Mouse (Mus musculus): ENCODE measurements around the gene Enpp3.

The Enpp3 gene

DNA sequence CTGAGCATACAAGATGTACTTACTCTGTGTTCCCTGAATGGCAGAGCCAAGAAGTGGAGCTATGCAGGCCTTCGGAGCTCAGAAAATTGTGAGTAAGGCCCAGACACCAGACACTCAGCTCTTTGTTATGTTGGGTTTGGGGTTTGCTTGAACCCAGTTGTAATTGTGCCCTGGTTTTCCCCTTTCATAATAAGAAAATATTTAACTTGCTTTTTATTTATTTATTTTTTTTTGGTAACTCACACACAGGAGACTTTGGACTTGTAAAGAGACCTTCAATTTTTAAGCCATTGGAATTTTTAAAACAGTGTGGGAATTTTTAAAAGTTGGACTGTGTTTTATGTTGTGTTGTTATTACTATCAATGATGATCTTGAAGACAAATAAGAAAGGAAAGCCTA is at the start of gene Enpp3:
Gene Enpp3 (minus strand): TSS at position 148 of the 400 bp plus-strand sequence.
- Histone ChIP-seq H3K27me3 (ENCODE audit: control insufficient read depth, insufficient read depth, low read length, poor library complexity, severe bottlenecking) (no peaks in the 10 kb centered on the region), H3K36me3 (ENCODE audit: control insufficient read depth, insufficient read depth, low read length, poor library complexity, severe bottlenecking) (no peaks in the 10 kb centered on the region)
- no peak for DNase-seq (ENCODE audit: low read depth, low spot score)

DNA sequence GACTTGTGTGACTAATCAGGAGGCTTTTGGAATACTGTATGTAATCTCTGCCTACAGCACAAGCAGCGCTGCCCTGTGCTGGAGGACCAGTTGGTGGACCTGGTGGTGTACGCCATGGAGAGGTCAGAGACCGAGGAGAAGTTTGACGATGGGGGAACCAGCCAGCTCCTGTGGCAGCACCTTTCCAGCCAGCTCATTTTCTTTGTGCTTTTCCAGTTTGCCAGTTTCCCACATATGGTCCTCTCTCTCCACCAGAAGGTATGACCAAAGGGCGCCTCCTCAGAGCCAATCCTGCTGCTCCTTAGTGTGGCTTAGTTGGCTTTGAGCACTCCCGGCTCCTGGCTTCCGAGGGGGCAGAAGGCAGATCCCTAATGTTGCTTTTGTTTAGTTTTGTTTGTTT is 45.7 kb upstream of the Enpp3 start:
- no peak for DNase-seq (ENCODE audit: low read depth, low spot score)
- no peaks in the 10 kb centered on the region for H3K27me3 ChIP-seq (ENCODE audit: control insufficient read depth, insufficient read depth, low read length, poor library complexity, severe bottlenecking)

DNA sequence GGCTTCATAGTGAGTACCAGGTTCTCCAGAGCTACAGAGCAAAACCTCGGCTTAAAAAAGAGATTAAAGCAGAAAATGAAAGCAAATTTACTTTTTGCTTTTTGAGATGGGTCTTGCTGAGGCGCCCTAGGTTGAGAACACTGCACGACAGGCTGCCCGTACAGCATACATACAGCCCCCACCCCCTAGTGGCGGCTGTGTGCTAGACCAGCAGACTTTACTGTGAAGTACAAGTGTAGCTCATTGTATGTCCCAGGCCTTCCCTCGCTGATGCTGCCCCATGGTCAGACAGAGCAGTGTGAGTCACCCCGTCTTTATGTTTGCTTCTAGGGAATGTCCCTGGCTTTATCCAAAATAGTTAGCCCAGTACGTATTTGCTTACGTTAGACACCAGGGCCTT is 43.4 kb upstream of the Enpp3 start:
- Histone ChIP-seq H3K27me3 (ENCODE audit: control insufficient read depth, insufficient read depth, low read length, poor library complexity, severe bottlenecking) (no peaks in the 10 kb centered on the region), H3K36me3 (ENCODE audit: control insufficient read depth, insufficient read depth, low read length, poor library complexity, severe bottlenecking) (peaks cover 13% of the 10 kb centered on the region)
- peak; percentile 35 for DNase-seq (ENCODE audit: low read depth, low spot score)

More for the DNA sequence above, 45.7 kb upstream of the Enpp3 start:
- H3K36me3 ChIP-seq (ENCODE audit: control insufficient read depth, insufficient read depth, low read length, poor library complexity, severe bottlenecking) = peaks cover 8% of the 10 kb centered on the region

DNA sequence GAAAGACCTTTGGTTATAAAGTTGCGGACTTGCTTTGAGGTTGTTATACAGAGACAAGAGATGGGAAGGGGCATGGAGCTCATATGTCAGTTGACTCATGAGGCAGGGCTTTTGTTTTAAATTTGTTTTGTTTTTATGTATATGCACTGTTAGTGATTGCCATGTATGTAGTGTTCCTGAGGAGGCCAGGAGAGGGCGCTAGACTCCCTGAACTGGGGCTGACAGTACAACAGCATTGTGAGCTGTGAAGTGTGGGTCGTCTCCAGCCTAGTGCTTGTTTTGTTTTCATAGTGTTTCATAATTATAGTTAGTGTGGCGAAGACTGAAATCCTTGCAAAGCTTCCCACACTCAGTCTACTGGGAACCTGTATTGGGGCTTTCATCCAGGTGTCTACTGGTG is 31.0 kb upstream of the Enpp3 start:
- Histone ChIP-seq H3K27me3 (ENCODE audit: control insufficient read depth, insufficient read depth, low read length, poor library complexity, severe bottlenecking) (no peaks in the 10 kb centered on the region), H3K36me3 (ENCODE audit: control insufficient read depth, insufficient read depth, low read length, poor library complexity, severe bottlenecking) (peaks cover 16% of the 10 kb centered on the region)
- DNase-seq (ENCODE audit: low read depth, low spot score) = peak; percentile 21

DNA sequence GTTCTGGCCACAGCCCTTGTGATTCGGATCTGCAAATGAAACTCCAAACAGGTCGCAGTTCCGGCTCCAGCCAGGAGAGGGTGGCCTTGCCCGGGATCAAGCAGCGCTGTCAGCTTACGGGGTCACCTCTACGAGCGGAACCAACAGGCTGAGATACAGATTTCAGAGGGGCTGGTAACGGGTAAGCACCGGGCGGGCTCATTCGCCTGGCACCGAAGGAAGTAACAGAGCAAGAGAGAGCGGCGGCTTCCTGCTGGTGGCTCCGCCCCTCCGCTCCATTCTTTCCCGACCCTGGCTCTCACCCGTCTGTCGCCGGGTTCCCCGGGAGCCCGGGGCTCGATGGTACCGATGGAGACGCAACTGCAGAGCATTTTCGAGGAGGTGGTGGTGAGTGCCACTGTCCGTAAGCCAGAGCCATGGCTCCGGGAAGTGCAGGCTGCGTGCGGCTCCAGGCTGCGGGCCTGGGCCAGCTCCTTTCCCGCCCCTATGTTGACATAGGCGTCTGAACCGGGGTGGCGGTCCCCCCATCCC is 27.2 kb upstream of the Enpp3 start, which contains the start of gene Med23:
Gene Med23 (plus strand): TSS at position 227 of the 531 bp plus-strand sequence.
- Histone ChIP-seq H3K36me3 (ENCODE audit: control insufficient read depth, insufficient read depth, low read length, poor library complexity, severe bottlenecking) (peaks cover 8% of the 10 kb centered on the region; the same call in 1 of the 2 replicates), H3K27me3 (ENCODE audit: control insufficient read depth, insufficient read depth, low read length, poor library complexity, severe bottlenecking) (no peaks in the 10 kb centered on the region)
- DNase-seq (ENCODE audit: low read depth, low spot score) = peak; percentile 97

DNA sequence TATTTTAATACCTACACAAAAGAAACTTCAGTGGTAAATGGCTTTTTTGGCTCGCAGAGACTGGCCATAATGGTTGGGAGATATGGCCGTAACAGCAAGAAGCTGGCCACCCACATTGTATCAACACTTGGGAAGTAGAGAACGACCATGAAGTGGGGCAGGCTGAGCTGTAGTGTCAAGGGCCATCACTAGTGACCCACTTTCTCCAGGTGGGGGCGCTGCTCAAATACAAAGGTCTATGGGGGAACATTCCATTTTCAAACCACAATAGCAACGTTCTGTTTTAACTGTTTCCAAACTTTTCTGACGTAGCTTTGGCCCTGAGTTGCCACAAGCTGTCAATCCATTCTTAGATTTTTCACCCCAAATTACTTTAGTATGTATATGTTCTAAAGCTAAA is 21.8 kb upstream of the Enpp3 start:
- Histone ChIP-seq H3K27me3 (ENCODE audit: control insufficient read depth, insufficient read depth, low read length, poor library complexity, severe bottlenecking) (no peaks in the 10 kb centered on the region), H3K36me3 (ENCODE audit: control insufficient read depth, insufficient read depth, low read length, poor library complexity, severe bottlenecking) (no peaks in the 10 kb centered on the region)
- peak; percentile 16 for DNase-seq (ENCODE audit: low read depth, low spot score)

DNA sequence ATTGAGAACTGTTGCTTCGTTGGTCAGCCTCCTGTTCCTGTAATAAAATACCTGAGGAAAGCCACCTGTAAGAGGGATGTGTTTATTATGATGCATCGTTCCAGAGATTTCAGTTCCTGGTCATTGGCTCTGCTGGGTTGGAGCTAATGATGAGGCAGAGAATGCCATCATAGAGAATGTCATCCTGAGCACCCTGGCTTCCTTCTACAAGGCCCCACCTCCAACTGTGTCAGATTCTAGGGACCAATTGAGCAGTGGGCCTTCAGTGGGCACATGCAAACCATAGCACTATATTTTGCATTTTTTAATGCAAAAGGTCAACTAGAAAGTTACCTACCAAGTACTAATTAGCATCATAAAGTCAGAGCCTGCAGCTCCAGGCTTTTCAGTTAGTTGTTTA is 20.5 kb upstream of the Enpp3 start:
- Histone ChIP-seq H3K27me3 (ENCODE audit: control insufficient read depth, insufficient read depth, low read length, poor library complexity, severe bottlenecking) (no peaks in the 10 kb centered on the region), H3K36me3 (ENCODE audit: control insufficient read depth, insufficient read depth, low read length, poor library complexity, severe bottlenecking) (no peaks in the 10 kb centered on the region)
- DNase-seq (ENCODE audit: low read depth, low spot score) = no peak

DNA sequence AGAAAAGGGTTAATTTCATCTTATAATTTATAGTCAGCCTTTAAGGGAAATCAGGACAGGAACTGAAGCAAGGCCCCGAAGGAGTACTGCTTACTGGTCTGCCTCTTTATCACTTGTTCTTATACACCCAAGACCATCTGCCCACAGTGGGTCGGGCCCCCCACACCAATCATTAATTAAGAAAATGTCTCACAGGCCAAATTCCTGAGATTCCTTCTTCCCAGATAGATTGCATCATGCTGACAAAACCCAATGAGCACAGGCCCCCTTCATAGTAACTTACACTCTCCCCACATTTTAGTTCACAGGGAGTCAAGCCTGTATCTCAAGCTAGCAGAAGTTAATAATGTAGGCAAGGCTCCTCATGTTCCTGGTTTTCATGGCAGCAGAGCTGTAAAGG is 625 bp downstream of the Enpp3 start:
- DNase-seq (ENCODE audit: low read depth, low spot score) = no peak
- H3K36me3 ChIP-seq (ENCODE audit: control insufficient read depth, insufficient read depth, low read length, poor library complexity, severe bottlenecking) = no peaks in the 10 kb centered on the region
- no peaks in the 10 kb centered on the region for H3K27me3 ChIP-seq (ENCODE audit: control insufficient read depth, insufficient read depth, low read length, poor library complexity, severe bottlenecking)

DNA sequence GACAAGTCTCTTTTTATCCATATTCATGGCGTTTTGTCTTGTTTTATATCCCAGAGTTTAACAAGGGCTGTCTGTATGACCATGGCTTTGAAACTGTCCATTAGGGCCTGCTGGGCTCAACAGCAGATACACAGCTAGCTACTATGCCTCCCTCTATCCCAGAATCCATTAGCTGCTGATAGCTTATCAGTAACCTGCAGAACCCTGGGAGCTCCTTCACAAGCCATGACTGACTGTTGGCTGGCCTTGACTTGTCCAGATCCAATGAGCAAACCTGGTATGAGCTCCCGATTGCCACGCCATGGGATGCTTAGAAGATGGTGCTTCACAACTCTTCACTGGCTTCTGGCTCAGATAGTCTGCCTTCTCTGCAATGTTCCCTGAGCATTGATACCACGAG is 1.8 kb downstream of the Enpp3 start:
- Histone ChIP-seq H3K27me3 (ENCODE audit: control insufficient read depth, insufficient read depth, low read length, poor library complexity, severe bottlenecking) (no peaks in the 10 kb centered on the region), H3K36me3 (ENCODE audit: control insufficient read depth, insufficient read depth, low read length, poor library complexity, severe bottlenecking) (no peaks in the 10 kb centered on the region)
- DNase-seq (ENCODE audit: low read depth, low spot score) = no peak

DNA sequence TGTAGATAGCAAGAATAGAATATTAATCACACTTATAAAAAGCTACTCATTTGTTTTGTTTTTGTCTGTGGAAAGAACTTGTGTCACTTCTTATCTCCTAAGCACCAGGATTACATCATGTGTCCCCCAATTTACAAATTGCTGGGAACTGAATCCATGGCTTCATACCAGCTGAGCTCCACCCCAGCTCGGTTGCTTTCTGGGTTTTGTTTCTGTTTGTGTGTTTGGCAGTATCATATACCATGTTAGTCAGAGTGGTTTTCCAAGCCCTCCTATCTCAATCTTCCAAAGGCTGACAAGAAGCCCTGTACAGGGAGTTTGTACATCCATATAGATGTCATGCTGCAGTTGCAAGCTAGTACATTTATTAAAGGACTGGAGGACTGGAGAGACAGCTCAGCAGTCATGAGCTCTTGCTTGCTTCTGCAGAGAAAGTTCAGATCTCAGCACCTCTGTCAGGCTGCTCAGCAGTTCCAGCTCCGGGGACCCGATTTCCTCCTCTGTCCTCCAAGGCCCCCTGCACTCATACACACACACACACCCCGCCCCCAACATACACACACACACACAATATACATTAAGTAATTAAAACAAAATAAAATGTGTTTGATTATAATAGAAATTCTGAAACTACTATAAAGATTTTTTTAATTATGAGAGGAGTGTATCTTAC is 6.1 kb downstream of the Enpp3 start:
- Histone ChIP-seq H3K36me3 (ENCODE audit: control insufficient read depth, insufficient read depth, low read length, poor library complexity, severe bottlenecking) (no peaks in the 10 kb centered on the region), H3K27me3 (ENCODE audit: control insufficient read depth, insufficient read depth, low read length, poor library complexity, severe bottlenecking) (no peaks in the 10 kb centered on the region)
- no peak for DNase-seq (ENCODE audit: low read depth, low spot score)

DNA sequence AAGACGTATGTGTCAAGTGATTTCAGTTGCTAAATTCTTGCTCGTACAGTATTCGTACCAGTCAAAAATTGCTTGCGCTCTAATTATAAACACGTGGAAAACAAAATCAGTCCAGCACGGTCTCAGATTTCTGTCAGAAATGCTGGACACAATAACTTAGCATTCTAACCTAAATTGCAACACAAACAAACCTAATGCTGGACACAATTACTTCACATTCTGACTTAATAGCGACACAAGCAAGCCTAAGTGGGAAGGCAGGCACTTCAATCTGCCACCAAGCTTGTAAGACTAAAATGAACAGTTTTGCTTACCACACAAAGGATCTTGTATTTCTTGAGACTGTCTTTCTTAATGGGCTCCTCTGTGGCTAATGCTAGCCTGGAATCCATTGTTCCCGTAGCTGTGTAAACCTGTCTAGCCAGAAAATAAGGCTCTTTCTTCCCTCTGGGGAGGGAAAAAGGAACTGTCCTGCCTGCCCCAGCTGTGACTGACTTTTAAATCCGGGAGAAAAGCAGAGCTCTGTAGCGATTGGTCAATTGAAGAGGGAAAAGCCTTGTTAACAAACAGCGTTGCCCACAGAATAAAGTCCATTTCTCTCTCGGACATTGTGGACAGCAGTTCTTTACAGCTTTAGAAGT is 6.8 kb downstream of the Enpp3 start:
- Histone ChIP-seq H3K36me3 (ENCODE audit: control insufficient read depth, insufficient read depth, low read length, poor library complexity, severe bottlenecking) (no peaks in the 10 kb centered on the region), H3K27me3 (ENCODE audit: control insufficient read depth, insufficient read depth, low read length, poor library complexity, severe bottlenecking) (no peaks in the 10 kb centered on the region)
- DNase-seq (ENCODE audit: low read depth, low spot score) = no peak

DNA sequence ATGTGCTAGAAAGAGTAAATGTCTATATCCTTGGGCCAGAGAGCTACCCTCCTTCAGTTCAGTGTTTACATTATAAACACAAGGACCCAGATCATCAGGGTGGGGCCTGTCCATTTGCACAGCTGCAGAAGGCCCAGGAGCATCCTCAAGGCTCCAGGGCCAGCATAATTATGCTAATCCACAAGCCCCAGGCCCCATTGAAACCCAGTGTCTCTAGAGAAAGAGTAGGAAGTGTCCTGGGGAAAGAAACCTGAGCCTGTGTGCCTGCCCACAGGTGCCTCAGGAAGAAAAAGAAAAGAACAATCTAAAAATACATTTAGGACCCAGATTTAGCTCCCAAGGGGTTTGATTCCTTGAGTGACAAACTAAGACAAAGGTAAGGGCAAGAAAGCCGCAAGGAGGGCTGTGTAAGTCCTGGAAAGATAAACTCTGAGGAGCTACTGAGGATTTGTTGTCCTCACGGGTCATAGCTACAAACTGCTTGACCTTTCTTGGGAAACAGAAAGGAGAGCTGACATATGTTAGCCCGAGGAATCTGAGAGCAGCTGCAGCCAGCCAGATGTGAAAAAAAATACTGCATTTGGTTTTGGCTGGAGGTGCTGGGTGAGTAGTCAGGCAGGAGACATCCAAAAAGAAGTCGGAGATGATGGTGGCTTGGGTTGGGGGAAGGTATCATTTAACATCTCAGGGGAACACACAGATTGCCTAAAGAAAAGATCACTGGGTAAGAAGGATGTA is 7.8 kb downstream of the Enpp3 start:
- no peak for DNase-seq (ENCODE audit: low read depth, low spot score)
- Histone ChIP-seq H3K27me3 (ENCODE audit: control insufficient read depth, insufficient read depth, low read length, poor library complexity, severe bottlenecking) (no peaks in the 10 kb centered on the region), H3K36me3 (ENCODE audit: control insufficient read depth, insufficient read depth, low read length, poor library complexity, severe bottlenecking) (no peaks in the 10 kb centered on the region)

DNA sequence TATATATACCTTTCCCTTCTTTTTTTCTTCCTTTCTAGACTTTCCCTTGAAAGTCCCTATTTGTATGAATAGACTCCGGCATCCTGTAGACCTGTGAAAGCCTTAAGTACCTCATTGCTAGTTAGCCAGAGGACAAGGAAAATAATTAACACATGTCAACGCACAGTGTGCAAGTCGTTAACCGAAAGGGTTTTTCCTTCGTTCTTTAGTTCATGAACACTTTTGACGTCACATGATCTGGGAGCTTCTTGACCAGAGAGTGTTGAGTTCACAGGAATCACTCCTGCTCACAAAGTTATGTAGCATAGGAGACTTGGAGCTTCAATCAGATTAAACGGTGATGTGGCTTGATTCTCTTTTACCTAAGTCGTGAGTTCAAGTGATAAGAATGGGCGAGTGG is 10.3 kb downstream of the Enpp3 start:
- DNase-seq (ENCODE audit: low read depth, low spot score) = no peak
- Histone ChIP-seq H3K27me3 (ENCODE audit: control insufficient read depth, insufficient read depth, low read length, poor library complexity, severe bottlenecking) (no peaks in the 10 kb centered on the region), H3K36me3 (ENCODE audit: control insufficient read depth, insufficient read depth, low read length, poor library complexity, severe bottlenecking) (no peaks in the 10 kb centered on the region)

DNA sequence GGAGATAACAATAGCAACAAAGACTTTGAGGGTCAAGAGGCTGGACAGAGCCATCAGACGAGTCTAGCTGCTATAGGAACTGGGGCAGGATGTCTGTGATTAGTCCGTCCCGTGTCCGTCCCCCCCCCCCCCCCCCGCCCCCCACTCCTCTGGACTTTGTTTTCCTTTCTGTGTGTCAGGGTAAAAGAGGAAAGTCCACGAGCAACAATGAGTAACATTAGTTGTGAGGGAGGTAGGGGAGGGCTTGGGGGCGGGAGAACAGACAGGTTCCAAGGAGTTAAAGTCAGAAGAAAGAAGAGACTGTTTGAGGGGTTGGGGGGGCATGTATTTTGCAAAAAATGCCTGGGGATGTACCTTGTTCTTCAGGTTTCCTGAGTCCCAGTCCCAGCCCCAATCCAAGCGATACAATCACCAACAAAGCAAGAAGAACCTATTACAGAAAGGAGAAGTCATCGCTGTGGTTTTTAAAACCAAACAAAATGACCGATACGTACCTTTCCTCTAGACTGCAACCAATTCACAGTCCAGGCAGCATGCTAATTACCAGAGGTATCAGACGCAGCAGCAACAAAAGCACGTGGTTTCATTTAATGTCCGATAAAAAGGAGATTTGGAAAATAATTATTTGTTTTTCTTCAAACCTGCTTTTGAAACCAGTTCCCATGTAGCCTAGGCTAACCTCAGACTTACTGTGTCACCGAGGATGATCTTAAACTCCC is 11.1 kb downstream of the Enpp3 start:
- H3K27me3 ChIP-seq (ENCODE audit: control insufficient read depth, insufficient read depth, low read length, poor library complexity, severe bottlenecking) = no peaks in the 10 kb centered on the region
- no peaks in the 10 kb centered on the region for H3K36me3 ChIP-seq (ENCODE audit: control insufficient read depth, insufficient read depth, low read length, poor library complexity, severe bottlenecking)
- no peak for DNase-seq (ENCODE audit: low read depth, low spot score)

Data from splenic B cell, adult 2 months (primary cell).